Mouse (Mus musculus) neural tube, embryonic 11.5 days (tissue): ENCODE data around the gene Castor1. TPM values are rescaled to one million over a fixed set of nuclear protein-coding genes. Genes with fewer than 3 reads are reported as not detected.

Experiments
- ATAC-seq: fragments of 200-750 bp; cut with Nextera tagmentation; 2 replicates; pipeline ENCODE4 v1.8.0; 2017; ENCODE audit warnings: moderate number of reproducible peaks, mild to moderate bottlenecking, moderate TSS enrichment, moderate library complexity; ENCODE audit not compliant: insufficient read depth, low FRiP score, low TSS enrichment
- DNase-seq: peaks from one replicate; pipeline ENCODE4 v3.0.0-alpha.2; 2015; ENCODE audit warnings: low spot score
- H3K27ac ChIP-seq: fragments of 300-500 bp; sonication (generic); 2 replicates; pipeline ENCODE4 v1.5.1; 2014; ENCODE audit warnings: low read depth, mild to moderate bottlenecking, low read length
- H3K27me3 ChIP-seq: fragments of 300-500 bp; sonication (generic); 2 replicates; pipeline ENCODE4 v1.6.1; 2014; ENCODE audit warnings: mild to moderate bottlenecking, low read length, mixed read lengths; ENCODE audit not compliant: control insufficient read depth, insufficient read depth
- H3K36me3 ChIP-seq: fragments of 300-500 bp; sonication (generic); 2 replicates; pipeline ENCODE4 v1.6.1; 2014; ENCODE audit warnings: mild to moderate bottlenecking, low read length, moderate library complexity, mixed read lengths; ENCODE audit not compliant: control insufficient read depth, insufficient read depth
- H3K4me1 ChIP-seq: fragments of 300-500 bp; sonication (generic); 2 replicates; pipeline ENCODE4 v1.6.1; 2014; ENCODE audit warnings: low read length, mixed read lengths; ENCODE audit not compliant: control insufficient read depth, insufficient read depth
- H3K4me2 ChIP-seq: fragments of 300-500 bp; sonication (generic); 2 replicates; pipeline ENCODE4 v1.6.1; 2014; ENCODE audit warnings: low read depth, mild to moderate bottlenecking, moderate library complexity
- H3K4me3 ChIP-seq: fragments of 300-500 bp; sonication (generic); 2 replicates; pipeline ENCODE4 v1.5.1; 2014; ENCODE audit warnings: low read depth, low read length
- H3K9ac ChIP-seq: fragments of 300-500 bp; sonication (generic); 2 replicates; pipeline ENCODE4 v1.6.1; 2014; ENCODE audit warnings: mild to moderate bottlenecking, low read length
- H3K9me3 ChIP-seq: fragments of 300-500 bp; sonication (generic); 2 replicates; pipeline ENCODE4 v1.6.1; 2016; ENCODE audit warnings: low read length; ENCODE audit not compliant: control insufficient read depth
- WGBS: fragments of 180-500 bp; shearing (Covaris S2); extraction: QIAGEN DNeasy Blood & Tissue Kit; methylation state at CpG from one replicate; pipeline ENCODE4 v1.1.7; 2014; 5-methylcytosine and 5-hydroxymethylcytosine counted together
- polyA plus RNA-seq: library from polyadenylated mRNA; unstranded; fragments of >200 nt; fragmentation: Nextera tagmentation; extraction: Ambion mirVana; gene quantifications from 2 replicates; pipeline ENCODE4 v1.2.1, GENCODE M21; 2014

The Castor1 gene
- polyA plus RNA-seq, 1 experiment from 2014 or later, result 2.1 TPM

DNA sequence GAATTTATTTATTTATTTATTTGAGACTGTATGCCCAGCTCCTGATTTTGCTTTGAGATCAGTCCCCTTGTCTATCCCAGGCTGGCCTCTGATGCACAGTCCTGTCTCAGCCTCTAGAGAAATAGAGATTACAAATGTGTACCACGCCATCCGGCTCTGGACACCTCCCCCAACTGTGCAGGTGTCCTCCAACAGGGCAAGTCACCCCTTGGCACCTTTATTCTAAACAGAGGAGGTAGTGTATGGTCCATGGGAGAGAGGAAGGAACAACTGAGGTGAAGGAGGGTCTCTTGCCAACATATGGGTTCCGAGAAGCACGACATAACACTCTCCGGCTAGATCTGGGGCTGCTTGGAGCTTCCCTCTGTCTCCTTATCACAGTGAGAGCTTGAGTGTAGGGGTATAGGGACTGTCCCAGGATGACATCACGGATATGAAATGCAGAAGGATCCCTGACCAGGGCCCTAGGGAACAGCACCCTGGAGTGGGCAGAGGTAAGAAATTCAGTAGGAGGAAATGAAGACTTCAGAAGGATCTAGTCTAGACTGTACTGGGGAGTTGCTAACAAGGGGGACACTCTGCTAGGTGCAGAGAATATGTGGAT is 17.1 kb downstream of the Castor1 start:
- no peak for DNase-seq
- ATAC-seq, result no peak

DNA sequence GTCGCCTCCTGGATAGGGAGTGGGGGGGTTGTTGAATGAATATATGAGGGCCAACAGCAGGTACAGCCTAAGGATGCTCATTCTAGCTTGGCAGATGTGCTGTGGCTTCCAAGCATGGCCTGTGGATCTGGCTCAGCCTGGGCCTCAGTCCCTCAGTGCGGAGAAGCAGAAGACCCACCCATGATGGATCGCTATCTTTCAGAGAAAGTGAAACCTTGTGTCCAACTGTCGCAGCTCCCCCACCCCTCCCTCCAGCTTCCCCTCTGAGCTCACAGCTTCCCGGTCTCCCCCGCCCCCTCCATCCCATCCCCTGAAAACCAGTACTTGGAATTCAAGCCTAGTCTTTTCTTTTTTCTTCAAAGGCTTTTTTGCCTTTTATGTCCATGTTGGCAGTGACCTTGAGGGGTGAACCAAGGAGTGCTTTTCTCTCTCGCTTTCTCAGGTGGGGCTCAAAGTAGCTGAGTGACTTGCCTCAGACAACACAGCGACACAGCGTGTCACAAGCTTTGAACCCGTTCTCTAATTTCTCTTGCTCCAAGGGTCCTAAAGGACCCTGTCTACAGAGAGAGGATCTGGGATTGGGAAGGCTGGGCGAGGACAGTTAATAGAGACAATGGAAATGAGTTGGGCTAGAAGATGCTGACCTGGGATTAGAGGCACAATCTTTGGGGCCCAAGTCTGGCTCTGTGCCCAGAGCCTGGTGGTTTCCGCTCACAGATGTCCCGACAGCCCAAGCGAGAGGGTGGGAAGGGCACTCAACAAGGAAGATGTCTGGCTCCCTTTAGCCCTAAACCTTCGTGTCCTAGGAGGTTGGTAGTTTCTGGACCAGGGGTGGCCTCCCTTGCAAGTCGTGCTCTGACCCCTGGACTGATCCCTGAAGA is 17.9 kb downstream of the Castor1 start, which contains the start of gene Osm:
Gene Osm (plus strand): TSS at position 756 of the 881 bp plus-strand sequence.
- no peaks in the 10 kb centered on the region for H3K27me3 ChIP-seq
- no peak within 1 kb of the TSS for H3K4me2 ChIP-seq
- H3K36me3 ChIP-seq, result no peaks in the 10 kb centered on the region
- H3K9ac ChIP-seq, result no peak within 1 kb of the TSS
- no peak within 1 kb of the TSS for H3K4me3 ChIP-seq
- H3K4me1 ChIP-seq, result no peaks in the 10 kb centered on the region
- WGBS, result 80% methylated on average over 16 of the region's 16 CpGs
- no peak for DNase-seq
- H3K27ac ChIP-seq, result no peak within 1 kb of the TSS
- ATAC-seq, result no peak
- no peaks in the 10 kb centered on the region for H3K9me3 ChIP-seq

More for the DNA sequence above, 17.1 kb downstream of the Castor1 start:
- H3K9ac ChIP-seq, result no peak overlapping the region
- no peak overlapping the region for H3K27ac ChIP-seq
- H3K27me3 ChIP-seq, result no peaks in the 10 kb centered on the region
- no peak overlapping the region for H3K4me2 ChIP-seq
- H3K4me3 ChIP-seq, result no peak overlapping the region
- WGBS, result 92% methylated on average over 6 of the region's 6 CpGs
- no peaks in the 10 kb centered on the region for H3K36me3 ChIP-seq
- no peaks in the 10 kb centered on the region for H3K4me1 ChIP-seq
- no peaks in the 10 kb centered on the region for H3K9me3 ChIP-seq

DNA sequence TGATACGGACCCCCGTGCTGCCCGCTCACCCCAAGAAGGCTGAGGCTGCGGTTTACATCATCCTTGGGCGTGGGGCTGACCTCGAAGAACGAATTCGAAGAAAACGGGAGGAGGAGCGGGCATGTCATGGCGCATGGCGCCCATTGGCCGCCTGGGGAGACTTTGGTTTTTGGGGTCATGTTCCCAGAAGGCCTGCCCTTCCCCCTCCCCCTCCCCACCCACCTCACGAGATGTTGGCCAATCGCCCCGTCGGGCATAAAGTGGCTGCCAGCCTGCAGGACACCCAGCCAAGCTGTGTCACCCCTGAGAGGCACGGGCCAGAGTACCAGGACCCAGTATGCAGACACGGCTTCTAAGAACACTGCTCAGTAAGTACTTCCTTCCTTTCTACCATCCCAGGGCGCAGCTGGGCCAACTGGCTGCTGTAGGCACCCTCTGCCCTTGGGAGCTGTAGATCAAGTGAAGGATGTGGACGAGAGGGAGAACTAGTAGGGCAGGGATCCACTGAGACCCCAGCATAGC is 18.6 kb downstream of the Castor1 start:
- Histone ChIP-seq H3K4me3 (no peak overlapping the region), H3K9ac (no peak overlapping the region), H3K36me3 (no peaks in the 10 kb centered on the region), H3K4me1 (no peaks in the 10 kb centered on the region), H3K9me3 (no peaks in the 10 kb centered on the region), H3K4me2 (no peak overlapping the region), H3K27ac (no peak overlapping the region), H3K27me3 (no peaks in the 10 kb centered on the region)
- no peak for ATAC-seq
- no peak for DNase-seq
- WGBS, result 92% methylated on average over 21 of the region's 21 CpGs

DNA sequence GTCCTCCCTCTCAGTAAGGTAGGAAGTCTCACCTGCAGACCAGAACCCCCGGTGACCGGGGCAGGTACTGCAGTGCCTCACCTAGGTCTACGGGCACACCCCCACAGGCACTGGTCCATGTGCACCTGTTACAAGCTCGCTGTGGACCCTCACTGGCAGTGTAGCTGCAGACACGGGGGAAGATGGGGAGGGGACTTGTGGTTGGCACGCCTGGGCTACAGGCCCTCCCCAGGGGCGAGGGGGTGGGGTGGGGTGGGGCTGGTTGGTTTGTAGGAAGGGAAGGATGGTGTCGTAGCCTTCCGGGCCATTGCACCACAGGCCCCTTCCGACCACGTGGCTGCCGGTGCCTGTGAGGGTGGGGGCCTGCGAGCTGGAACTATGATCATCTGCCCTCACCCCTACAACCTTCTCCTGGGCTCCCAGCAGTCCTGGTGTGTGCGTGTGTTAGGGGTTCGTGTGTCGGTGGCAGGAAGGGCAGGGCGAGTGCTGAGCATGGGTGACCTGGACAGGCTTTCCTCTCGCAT is 19.4 kb downstream of the Castor1 start:
- no peak overlapping the region for H3K4me2 ChIP-seq
- DNase-seq (no peak), ATAC-seq (no peak)
- H3K9me3 ChIP-seq, result no peaks in the 10 kb centered on the region
- WGBS, result 88% methylated on average over 17 of the region's 18 CpGs
- H3K27ac ChIP-seq, result no peak overlapping the region
- H3K4me3 ChIP-seq, result no peak overlapping the region
- H3K36me3 ChIP-seq, result no peaks in the 10 kb centered on the region
- no peaks in the 10 kb centered on the region for H3K27me3 ChIP-seq
- no peak overlapping the region for H3K9ac ChIP-seq
- no peaks in the 10 kb centered on the region for H3K4me1 ChIP-seq

DNA sequence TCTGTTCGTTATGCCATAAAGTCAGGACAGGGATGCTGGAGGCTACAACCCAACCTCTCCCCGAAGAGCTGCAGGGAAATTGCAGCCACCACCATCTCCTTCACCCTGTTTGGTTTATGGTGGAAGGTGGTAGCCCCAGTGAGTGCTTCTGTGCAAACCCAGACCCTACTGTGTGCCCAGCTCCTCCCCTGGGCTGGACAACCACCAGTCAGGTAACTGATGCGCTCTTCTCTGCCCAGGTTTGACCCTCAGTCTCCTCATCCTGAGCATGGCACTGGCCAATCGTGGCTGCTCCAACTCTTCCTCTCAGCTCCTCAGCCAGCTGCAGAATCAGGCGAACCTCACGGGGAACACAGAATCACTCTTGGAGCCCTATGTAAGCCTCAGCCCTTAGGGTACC is 20.1 kb downstream of the Castor1 start:
- no peaks in the 10 kb centered on the region for H3K27me3 ChIP-seq
- no peak overlapping the region for H3K4me2 ChIP-seq
- H3K27ac ChIP-seq, result no peak overlapping the region
- DNase-seq (no peak), ATAC-seq (no peak)
- no peaks in the 10 kb centered on the region for H3K36me3 ChIP-seq
- no peak overlapping the region for H3K9ac ChIP-seq
- H3K9me3 ChIP-seq, result no peaks in the 10 kb centered on the region
- H3K4me1 ChIP-seq, result no peaks in the 10 kb centered on the region
- WGBS, result 85% methylated on average over 6 of the region's 6 CpGs
- no peak overlapping the region for H3K4me3 ChIP-seq

DNA sequence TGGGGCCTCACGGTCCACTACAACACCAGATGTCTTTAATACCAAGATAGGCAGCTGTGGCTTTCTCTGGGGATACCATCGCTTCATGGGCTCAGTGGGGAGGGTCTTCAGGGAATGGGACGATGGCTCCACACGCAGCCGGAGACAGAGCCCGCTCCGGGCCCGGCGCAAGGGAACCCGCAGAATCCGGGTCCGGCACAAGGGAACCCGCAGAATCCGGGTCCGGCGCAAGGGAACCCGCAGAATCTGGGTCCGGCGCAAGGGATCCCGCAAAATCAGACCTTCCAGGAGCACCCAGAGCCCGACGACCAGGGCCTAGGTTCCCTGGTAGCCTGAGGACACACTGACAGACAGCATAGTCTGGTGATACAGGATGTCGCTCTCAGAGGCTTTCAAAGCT is 21.7 kb downstream of the Castor1 start:
- ATAC-seq (no peak), DNase-seq (no peak)
- Histone ChIP-seq H3K4me1 (no peaks in the 10 kb centered on the region), H3K9ac (no peak overlapping the region), H3K4me3 (no peak overlapping the region), H3K4me2 (no peak overlapping the region), H3K27me3 (no peaks in the 10 kb centered on the region), H3K9me3 (no peaks in the 10 kb centered on the region), H3K27ac (no peak overlapping the region), H3K36me3 (no peaks in the 10 kb centered on the region)
- 89% methylated on average over 23 of the region's 23 CpGs for WGBS

DNA sequence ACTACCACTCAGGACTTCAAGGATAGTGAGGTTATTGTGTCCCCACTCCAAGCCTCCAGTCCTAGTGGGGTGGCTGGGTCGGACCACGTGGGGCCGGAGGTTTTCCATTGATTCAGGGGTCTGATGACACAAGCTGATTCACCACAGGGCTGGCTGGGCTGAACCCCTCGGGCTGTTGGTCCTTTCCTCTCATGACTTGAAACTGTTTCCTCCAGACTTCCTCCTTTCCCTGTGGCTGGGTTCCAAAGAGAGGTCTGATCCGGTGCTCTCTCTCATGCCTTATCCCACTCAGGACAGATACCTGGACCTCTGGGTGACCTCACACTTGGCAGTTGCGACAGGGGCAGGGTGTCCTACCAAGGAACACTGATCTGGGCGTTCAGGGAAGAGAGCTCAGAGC is 22.1 kb downstream of the Castor1 start:
- H3K4me3 ChIP-seq, result no peak overlapping the region
- no peaks in the 10 kb centered on the region for H3K36me3 ChIP-seq
- no peak overlapping the region for H3K4me2 ChIP-seq
- DNase-seq, result no peak
- 79% methylated on average over 7 of the region's 7 CpGs for WGBS
- no peak overlapping the region for H3K27ac ChIP-seq
- no peaks in the 10 kb centered on the region for H3K9me3 ChIP-seq
- H3K27me3 ChIP-seq, result no peaks in the 10 kb centered on the region
- no peak overlapping the region for H3K9ac ChIP-seq
- no peak for ATAC-seq
- H3K4me1 ChIP-seq, result no peaks in the 10 kb centered on the region

DNA sequence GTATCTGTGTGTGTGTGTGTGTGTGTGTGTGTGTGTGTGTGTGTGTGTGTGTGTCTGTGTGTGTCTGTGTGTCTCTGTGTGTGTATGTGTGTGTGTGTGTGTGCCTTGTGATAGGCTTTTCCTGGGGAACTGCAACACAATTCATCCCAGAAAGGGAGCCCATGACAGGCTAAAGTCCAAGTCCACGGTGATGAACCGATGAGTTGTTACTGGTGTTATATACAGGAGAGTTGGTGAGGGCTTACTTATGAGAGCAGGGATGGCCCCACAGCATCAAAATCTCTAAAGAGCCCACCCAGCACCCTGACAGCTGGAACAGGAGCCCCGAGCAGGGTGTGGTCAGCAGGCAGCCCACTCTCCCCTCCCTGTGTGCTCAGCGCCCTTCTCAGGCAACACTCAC is 23.2 kb downstream of the Castor1 start:
- H3K36me3 ChIP-seq, result no peaks in the 10 kb centered on the region
- no peaks in the 10 kb centered on the region for H3K4me1 ChIP-seq
- no peak overlapping the region for H3K9ac ChIP-seq
- no peak overlapping the region for H3K4me3 ChIP-seq
- no peaks in the 10 kb centered on the region for H3K27me3 ChIP-seq
- H3K9me3 ChIP-seq, result no peaks in the 10 kb centered on the region
- H3K4me2 ChIP-seq, result no peak overlapping the region
- 81% methylated on average over 4 of the region's 4 CpGs for WGBS
- DNase-seq (no peak), ATAC-seq (no peak)
- no peak overlapping the region for H3K27ac ChIP-seq
